Mouse (Mus musculus) intestine, embryonic 14.5 days (tissue): ENCODE measurements around the gene Herc1. TPM values are rescaled to one million over a fixed set of nuclear protein-coding genes. Genes with fewer than 3 reads are reported as not detected.

Experiments used
- ATAC-seq: fragments of 200-750 bp; cut with Nextera tagmentation; replicated peaks from 2 replicates; pipeline ENCODE4 v1.8.0; 2017; ENCODE audit warnings: low read depth, moderate number of reproducible peaks, moderate TSS enrichment, moderate library complexity; ENCODE audit not compliant: low FRiP score, low TSS enrichment
- DNase-seq: peaks from one replicate; pipeline ENCODE4 v3.0.0-alpha.2; 2018; ENCODE audit warnings: low spot score
- H3K27ac ChIP-seq: fragments of 300-500 bp; sonication (generic); 2 replicates; pipeline ENCODE4 v1.5.1; 2014; ENCODE audit warnings: low read depth, mild to moderate bottlenecking, control low read depth
- H3K27me3 ChIP-seq: fragments of 300-500 bp; sonication (generic); replicated peaks from 2 replicates; pipeline ENCODE4 v1.6.1; 2014; ENCODE audit warnings: low read length, control low read depth; ENCODE audit not compliant: control insufficient read depth, insufficient read depth
- H3K36me3 ChIP-seq: fragments of 300-500 bp; sonication (generic); 2 replicates; pipeline ENCODE4 v1.6.1; 2014; ENCODE audit warnings: low read length, control low read depth; ENCODE audit not compliant: control insufficient read depth, insufficient read depth
- H3K4me1 ChIP-seq: fragments of 300-500 bp; sonication (generic); replicated peaks from 2 replicates; pipeline ENCODE4 v1.6.1; 2014; ENCODE audit warnings: low read length, control low read depth, mixed read lengths; ENCODE audit not compliant: control insufficient read depth, insufficient read depth
- H3K4me2 ChIP-seq: fragments of 300-500 bp; sonication (generic); 2 replicates; pipeline ENCODE4 v1.6.1; 2014; ENCODE audit warnings: low read length
- H3K4me3 ChIP-seq: fragments of 300-500 bp; sonication (generic); 2 replicates; pipeline ENCODE4 v1.5.1; 2014; ENCODE audit warnings: low read depth, low read length, control low read depth, mixed read lengths
- H3K9ac ChIP-seq: fragments of 300-500 bp; sonication (generic); 2 replicates; pipeline ENCODE4 v1.6.1; 2014; ENCODE audit warnings: mild to moderate bottlenecking, low read length
- H3K9me3 ChIP-seq: fragments of 300-500 bp; sonication (generic); 2 replicates; pipeline ENCODE4 v1.6.1; 2016; ENCODE audit warnings: low read length, control low read depth; ENCODE audit not compliant: control insufficient read depth
- WGBS: fragments of 180-500 bp; shearing (Covaris S2); extraction: QIAGEN DNeasy Blood & Tissue Kit; methylation state at CpG from one replicate; pipeline ENCODE4 v1.1.7; 2014; 5-methylcytosine and 5-hydroxymethylcytosine counted together
- polyA plus RNA-seq: library from polyadenylated mRNA; unstranded; fragments of >200 nt; fragmentation: Nextera tagmentation; extraction: Ambion mirVana; gene quantifications from 2 replicates; pipeline ENCODE4 v1.2.1, GENCODE M21; 2014

Herc1 gene
- polyA plus RNA-seq, 1 experiment from 2014 or later = 25.1 TPM

- Histone ChIP-seq H3K36me3 (no peaks in the 10 kb centered on the region), H3K27me3 (no peaks in the 10 kb centered on the region), H3K4me2 (no peak overlapping the region), H3K4me1 (no peaks in the 10 kb centered on the region), H3K9ac (no peak overlapping the region), H3K4me3 (no peak overlapping the region), H3K27ac (no peak overlapping the region), H3K9me3 (no peaks in the 10 kb centered on the region)
- ATAC-seq = no peak
- 86% methylated on average over 7 of the region's 7 CpGs for WGBS
- DNase-seq = no peak
Measured at GRCm38 (mm10) chr9:66322010-66322931, 28.0 kb upstream of the Herc1 start.

- Histone ChIP-seq H3K9ac (no peak overlapping the region), H3K36me3 (no peaks in the 10 kb centered on the region), H3K4me1 (no peaks in the 10 kb centered on the region), H3K4me2 (no peak overlapping the region), H3K27me3 (no peaks in the 10 kb centered on the region), H3K9me3 (no peaks in the 10 kb centered on the region), H3K27ac (no peak overlapping the region), H3K4me3 (no peak overlapping the region)
- DNase-seq (no peak), ATAC-seq (no peak)
- WGBS = 60% methylated on average over 2 of the region's 2 CpGs
Measured at GRCm38 (mm10) chr9:66326879-66327278, 23.4 kb upstream of the Herc1 start.

GRCm38 (mm10) chr9:66329474-66329873 is 20.8 kb upstream of the Herc1 start:
- Histone ChIP-seq H3K27ac (no peak overlapping the region), H3K27me3 (no peaks in the 10 kb centered on the region), H3K36me3 (no peaks in the 10 kb centered on the region), H3K9me3 (no peaks in the 10 kb centered on the region), H3K4me3 (no peak overlapping the region), H3K4me1 (no peaks in the 10 kb centered on the region), H3K4me2 (no peak overlapping the region), H3K9ac (no peak overlapping the region)
- DNase-seq = no peak
- no peak for ATAC-seq
- WGBS = 42% methylated on average over 6 of the region's 6 CpGs

GRCm38 (mm10) chr9:66330437-66330836 is 19.8 kb upstream of the Herc1 start:
- H3K4me1 ChIP-seq = no peaks in the 10 kb centered on the region
- H3K27ac ChIP-seq = no peak overlapping the region
- H3K9ac ChIP-seq = no peak overlapping the region
- no peaks in the 10 kb centered on the region for H3K36me3 ChIP-seq
- 73% methylated on average over 3 of the region's 3 CpGs for WGBS
- no peak overlapping the region for H3K4me3 ChIP-seq
- ATAC-seq (no peak), DNase-seq (no peak)
- no peak overlapping the region for H3K4me2 ChIP-seq
- no peaks in the 10 kb centered on the region for H3K9me3 ChIP-seq
- no peaks in the 10 kb centered on the region for H3K27me3 ChIP-seq

GRCm38 (mm10) chr9:66331548-66331947 is 18.7 kb upstream of the Herc1 start:
- WGBS = 63% methylated on average over 2 of the region's 2 CpGs
- Histone ChIP-seq H3K4me3 (no peak overlapping the region), H3K27ac (no peak overlapping the region), H3K36me3 (no peaks in the 10 kb centered on the region), H3K9ac (no peak overlapping the region), H3K27me3 (no peaks in the 10 kb centered on the region), H3K4me1 (no peaks in the 10 kb centered on the region), H3K9me3 (no peaks in the 10 kb centered on the region), H3K4me2 (no peak overlapping the region)
- DNase-seq (no peak), ATAC-seq (no peak)

GRCm38 (mm10) chr9:66332393-66332792 is 17.9 kb upstream of the Herc1 start:
- Histone ChIP-seq H3K4me1 (no peaks in the 10 kb centered on the region), H3K27ac (no peak overlapping the region), H3K9ac (no peak overlapping the region), H3K27me3 (no peaks in the 10 kb centered on the region), H3K36me3 (no peaks in the 10 kb centered on the region), H3K4me3 (no peak overlapping the region), H3K4me2 (no peak overlapping the region), H3K9me3 (no peaks in the 10 kb centered on the region)
- 75% methylated on average over 2 of the region's 2 CpGs for WGBS
- DNase-seq = no peak
- ATAC-seq = no peak

GRCm38 (mm10) chr9:66337280-66337679 is 13.0 kb upstream of the Herc1 start:
- no peak for DNase-seq

GRCm38 (mm10) chr9:66338005-66338782 is 12.1 kb upstream of the Herc1 start:
- Histone ChIP-seq H3K4me2 (no peak overlapping the region), H3K27ac (no peak overlapping the region), H3K27me3 (no peaks in the 10 kb centered on the region), H3K36me3 (no peaks in the 10 kb centered on the region), H3K4me1 (no peaks in the 10 kb centered on the region), H3K9me3 (no peaks in the 10 kb centered on the region), H3K4me3 (no peak overlapping the region), H3K9ac (no peak overlapping the region)
- WGBS = 64% methylated on average over 3 of the region's 3 CpGs
- DNase-seq (no peak), ATAC-seq (no peak)

More at GRCm38 (mm10) chr9:66337280-66337679, 13.0 kb upstream of the Herc1 start:
- no peak for ATAC-seq
- Histone ChIP-seq H3K4me3 (no peak overlapping the region), H3K36me3 (no peaks in the 10 kb centered on the region), H3K27me3 (no peaks in the 10 kb centered on the region), H3K9me3 (no peaks in the 10 kb centered on the region), H3K4me2 (no peak overlapping the region), H3K27ac (no peak overlapping the region), H3K4me1 (no peaks in the 10 kb centered on the region), H3K9ac (no peak overlapping the region)
